Mouse (Mus musculus) layer of hippocampus, postnatal 10 days (tissue): ENCODE data around the gene Cryl1. TPM values are rescaled to one million over a fixed set of nuclear protein-coding genes. Genes with fewer than 3 reads are reported as not detected.

Experiments used
- DNase-seq, 2 experiments: peaks; one replicate each; pipeline ENCODE4 v3.0.0; 2021; ENCODE audit warnings: low spot score in 2 of 2
- total RNA-seq, 2 experiments: library from RNA; stranded (reverse); gene quantifications; 2 replicates each; pipeline ENCODE4 v1.2.3; 2021

Cryl1 gene
- total RNA-seq, 2 experiments from 2014 or later = 24.6 to 26.1 TPM

- no peak for DNase-seq
Observed at GRCm38 (mm10) chr14:57246575-57246974, 151.8 kb downstream of the Cryl1 start.

- DNase-seq = no peak
Observed at GRCm38 (mm10) chr14:57242978-57243377, 155.4 kb downstream of the Cryl1 start.

- no peak for DNase-seq
Observed at GRCm38 (mm10) chr14:57235276-57235675, 163.1 kb downstream of the Cryl1 start.

- DNase-seq = no peak
Observed at GRCm38 (mm10) chr14:57234711-57235110, 163.6 kb downstream of the Cryl1 start.

- no peak for DNase-seq
Observed at GRCm38 (mm10) chr14:57230264-57231015, 167.9 kb downstream of the Cryl1 start.

Other genes starting within 250 kb of the Cryl1 start
- gene Ift88, start 25.5 kb upstream of the Cryl1 start, total RNA-seq = 10 to 100 TPM; 13.4 to 16.5 TPM
- gene Il17d, start 126.2 kb upstream of the Cryl1 start, total RNA-seq = 10 to 100 TPM; 12.6 to 13.0 TPM
- 10 to 100 TPM; 27.7 to 35.0 TPM for gene Eef1akmt1, start 173.1 kb upstream of the Cryl1 start, total RNA-seq